Mouse (Mus musculus) limb, embryonic 12.5 days (tissue): ENCODE data around the gene Cfap99. TPM values are rescaled to one million over a fixed set of nuclear protein-coding genes. Genes with fewer than 3 reads are reported as not detected.

ENCODE experiments used
- ATAC-seq: fragments of 200-750 bp; cut with Nextera tagmentation; 2 replicates; pipeline ENCODE4 v1.8.0; 2017; ENCODE audit warnings: low read depth, moderate TSS enrichment; ENCODE audit not compliant: insufficient number of reproducible peaks, insufficient read depth, low FRiP score, low TSS enrichment
- H3K27ac ChIP-seq: fragments of 300-500 bp; sonication (generic); 2 replicates; pipeline ENCODE4 v1.5.1; 2016; ENCODE audit warnings: mild to moderate bottlenecking, moderate library complexity
- H3K27me3 ChIP-seq: fragments of 300-500 bp; sonication (generic); 2 replicates; pipeline ENCODE4 v1.6.1; 2016; ENCODE audit warnings: mild to moderate bottlenecking, moderate library complexity
- H3K36me3 ChIP-seq: fragments of 300-500 bp; sonication (generic); 2 replicates; pipeline ENCODE4 v1.6.1; 2016; ENCODE audit warnings: mild to moderate bottlenecking, moderate library complexity
- H3K4me1 ChIP-seq: fragments of 300-500 bp; sonication (generic); replicated peaks from 2 replicates; pipeline ENCODE4 v1.6.1; 2016
- H3K4me2 ChIP-seq: fragments of 300-500 bp; sonication (generic); 2 replicates; pipeline ENCODE4 v1.6.1; 2016; ENCODE audit warnings: mild to moderate bottlenecking, moderate library complexity
- H3K4me3 ChIP-seq: fragments of 300-500 bp; sonication (generic); replicated peaks from 2 replicates; pipeline ENCODE4 v1.5.1; 2016; ENCODE audit warnings: mild to moderate bottlenecking
- H3K9ac ChIP-seq: fragments of 300-500 bp; sonication (generic); replicated peaks from 2 replicates; pipeline ENCODE4 v1.6.1; 2016; ENCODE audit warnings: mild to moderate bottlenecking, moderate library complexity
- H3K9me3 ChIP-seq: fragments of 300-500 bp; sonication (generic); 2 replicates; pipeline ENCODE4 v1.6.1; 2016; ENCODE audit warnings: mild to moderate bottlenecking, moderate library complexity
- WGBS: fragments of 180-500 bp; shearing (Covaris S2); methylation state at CpG from one replicate; pipeline ENCODE4 v1.1.7; 2016; 5-methylcytosine and 5-hydroxymethylcytosine counted together
- polyA plus RNA-seq: library from polyadenylated mRNA; unstranded; fragments of >200 nt; fragmentation: Nextera tagmentation; extraction: Ambion mirVana; gene quantifications from 2 replicates; pipeline ENCODE4 v1.2.1, GENCODE M21; 2016

Cfap99 gene
- not detected in 2 replicates for polyA plus RNA-seq

GRCm38 (mm10) chr5:34288154-34288716, at the start of gene Cfap99, which contains the start of gene Zfyve28:
Gene Cfap99, plus strand, starts transcription at chr5:34288600.
Gene Zfyve28, minus strand, starts transcription at chr5:34288449.
- Histone ChIP-seq H3K9me3 (no peaks in the 10 kb centered on the region), H3K27me3 (peaks cover 83% of the 10 kb centered on the region), H3K36me3 (no peaks in the 10 kb centered on the region), H3K27ac (no peak within 1 kb of the TSS), H3K4me2 (peak within 1 kb of the TSS; percentile 95), H3K9ac (peak within 1 kb of the TSS; percentile 51), H3K4me1 (peaks cover 21% of the 10 kb centered on the region), H3K4me3 (peak within 1 kb of the TSS; percentile 74)
- under 1% methylated on average over 83 of the region's 83 CpGs for WGBS
- peak; percentile 94 for ATAC-seq

- H3K9ac ChIP-seq = no peak overlapping the region
- no peak overlapping the region for H3K4me3 ChIP-seq
- ATAC-seq = no peak
- no peaks in the 10 kb centered on the region for H3K9me3 ChIP-seq
- no peaks in the 10 kb centered on the region for H3K36me3 ChIP-seq
- H3K27ac ChIP-seq = no peak overlapping the region
- 45% methylated on average over 15 of the region's 15 CpGs for WGBS
- no peaks in the 10 kb centered on the region for H3K27me3 ChIP-seq
- H3K4me2 ChIP-seq = no peak overlapping the region
- H3K4me1 ChIP-seq = no peaks in the 10 kb centered on the region
Observed at GRCm38 (mm10) chr5:34242224-34242963, 46.0 kb upstream of the Cfap99 start.

GRCm38 (mm10) chr5:34243062-34243461, 45.3 kb upstream of the Cfap99 start:
- 88% methylated on average over 5 of the region's 5 CpGs for WGBS
- no peak overlapping the region for H3K9ac ChIP-seq
- H3K4me1 ChIP-seq = no peaks in the 10 kb centered on the region
- no peaks in the 10 kb centered on the region for H3K27me3 ChIP-seq
- 0 out of 2 replicates have a peak, but pooled peaks have one; percentile 20 for ATAC-seq
- no peak overlapping the region for H3K4me2 ChIP-seq
- H3K4me3 ChIP-seq = no peak overlapping the region
- H3K36me3 ChIP-seq = no peaks in the 10 kb centered on the region
- no peak overlapping the region for H3K27ac ChIP-seq
- H3K9me3 ChIP-seq = no peaks in the 10 kb centered on the region

- Histone ChIP-seq H3K4me1 (0 out of 2 replicates have a peak, but pooled peaks cover 6% of the 10 kb centered on the region), H3K36me3 (no peaks in the 10 kb centered on the region), H3K9me3 (no peaks in the 10 kb centered on the region), H3K4me2 (no peak overlapping the region), H3K4me3 (no peak overlapping the region), H3K27me3 (no peaks in the 10 kb centered on the region), H3K27ac (no peak overlapping the region), H3K9ac (no peak overlapping the region)
- WGBS = 96% methylated on average over 3 of the region's 3 CpGs
- no peak for ATAC-seq
Observed at GRCm38 (mm10) chr5:34246443-34246842, 42.0 kb upstream of the Cfap99 start.

GRCm38 (mm10) chr5:34249132-34249531, 39.3 kb upstream of the Cfap99 start:
- peaks cover 21% of the 10 kb centered on the region for H3K4me1 ChIP-seq
- no peaks in the 10 kb centered on the region for H3K36me3 ChIP-seq
- H3K27ac ChIP-seq = no peak overlapping the region
- no peak overlapping the region for H3K4me3 ChIP-seq
- H3K9me3 ChIP-seq = no peaks in the 10 kb centered on the region
- ATAC-seq = no peak
- H3K9ac ChIP-seq = no peak overlapping the region
- 77% methylated on average over 4 of the region's 4 CpGs for WGBS
- H3K27me3 ChIP-seq = no peaks in the 10 kb centered on the region
- H3K4me2 ChIP-seq = no peak overlapping the region

- H3K9me3 ChIP-seq = no peaks in the 10 kb centered on the region
- no peak for ATAC-seq
- H3K4me2 ChIP-seq = no peak overlapping the region
- peaks cover 21% of the 10 kb centered on the region for H3K4me1 ChIP-seq
- no peaks in the 10 kb centered on the region for H3K36me3 ChIP-seq
- no peaks in the 10 kb centered on the region for H3K27me3 ChIP-seq
- H3K9ac ChIP-seq = no peak overlapping the region
- H3K27ac ChIP-seq = no peak overlapping the region
- 73% methylated on average over 3 of the region's 3 CpGs for WGBS
- H3K4me3 ChIP-seq = no peak overlapping the region
Observed at GRCm38 (mm10) chr5:34250090-34250489, 38.3 kb upstream of the Cfap99 start.

- H3K27ac ChIP-seq = no peak overlapping the region
- no peak overlapping the region for H3K9ac ChIP-seq
Observed at GRCm38 (mm10) chr5:34251794-34252193, 36.6 kb upstream of the Cfap99 start.

GRCm38 (mm10) chr5:34252307-34252966, 36.0 kb upstream of the Cfap99 start:
- Histone ChIP-seq H3K27ac (no peak overlapping the region), H3K36me3 (no peaks in the 10 kb centered on the region), H3K9ac (no peak overlapping the region), H3K27me3 (no peaks in the 10 kb centered on the region), H3K9me3 (no peaks in the 10 kb centered on the region), H3K4me3 (no peak overlapping the region), H3K4me2 (no peak overlapping the region), H3K4me1 (peaks cover 21% of the 10 kb centered on the region)
- no peak for ATAC-seq
- 39% methylated on average over 4 of the region's 4 CpGs for WGBS

More at GRCm38 (mm10) chr5:34251794-34252193, 36.6 kb upstream of the Cfap99 start:
- no peak for ATAC-seq
- H3K4me3 ChIP-seq = no peak overlapping the region
- no peaks in the 10 kb centered on the region for H3K36me3 ChIP-seq
- 80% methylated on average over 4 of the region's 4 CpGs for WGBS
- H3K9me3 ChIP-seq = no peaks in the 10 kb centered on the region
- H3K4me2 ChIP-seq = no peak overlapping the region
- H3K4me1 ChIP-seq = peaks cover 21% of the 10 kb centered on the region
- H3K27me3 ChIP-seq = no peaks in the 10 kb centered on the region

GRCm38 (mm10) chr5:34252967-34253519, 35.4 kb upstream of the Cfap99 start:
- ATAC-seq = no peak
- Histone ChIP-seq H3K4me2 (no peak overlapping the region), H3K9ac (no peak overlapping the region), H3K27ac (no peak overlapping the region), H3K36me3 (no peaks in the 10 kb centered on the region), H3K9me3 (no peaks in the 10 kb centered on the region), H3K27me3 (no peaks in the 10 kb centered on the region), H3K4me3 (no peak overlapping the region), H3K4me1 (peaks cover 21% of the 10 kb centered on the region)
- 59% methylated on average over 4 of the region's 4 CpGs for WGBS

- ATAC-seq = no peak
- no peak overlapping the region for H3K4me2 ChIP-seq
- WGBS = 73% methylated on average over 8 of the region's 8 CpGs
Observed at GRCm38 (mm10) chr5:34254309-34254708, 34.1 kb upstream of the Cfap99 start.

GRCm38 (mm10) chr5:34255189-34255588, 33.2 kb upstream of the Cfap99 start:
- Histone ChIP-seq H3K4me3 (no peak overlapping the region), H3K4me1 (peaks cover 15% of the 10 kb centered on the region), H3K27ac (no peak overlapping the region), H3K4me2 (no peak overlapping the region), H3K9ac (no peak overlapping the region), H3K9me3 (no peaks in the 10 kb centered on the region), H3K27me3 (no peaks in the 10 kb centered on the region), H3K36me3 (no peaks in the 10 kb centered on the region)
- WGBS = 81% methylated on average over 3 of the region's 3 CpGs
- ATAC-seq = no peak

More at GRCm38 (mm10) chr5:34254309-34254708, 34.1 kb upstream of the Cfap99 start:
- Histone ChIP-seq H3K9ac (no peak overlapping the region), H3K27me3 (no peaks in the 10 kb centered on the region), H3K4me1 (peaks cover 21% of the 10 kb centered on the region), H3K27ac (no peak overlapping the region), H3K36me3 (no peaks in the 10 kb centered on the region), H3K9me3 (no peaks in the 10 kb centered on the region), H3K4me3 (no peak overlapping the region)
